Mouse (Mus musculus): ENCODE data around the gene Aebp1. TPM values are rescaled to one million over a fixed set of nuclear protein-coding genes. Genes with fewer than 3 reads are reported as not detected.

Aebp1 gene
- polyA plus RNA-seq (2015; fragmentation: Nextera tagmentation; extraction: Ambion mirVana): 31.3 and 37.6 TPM in 2 replicates

DNA sequence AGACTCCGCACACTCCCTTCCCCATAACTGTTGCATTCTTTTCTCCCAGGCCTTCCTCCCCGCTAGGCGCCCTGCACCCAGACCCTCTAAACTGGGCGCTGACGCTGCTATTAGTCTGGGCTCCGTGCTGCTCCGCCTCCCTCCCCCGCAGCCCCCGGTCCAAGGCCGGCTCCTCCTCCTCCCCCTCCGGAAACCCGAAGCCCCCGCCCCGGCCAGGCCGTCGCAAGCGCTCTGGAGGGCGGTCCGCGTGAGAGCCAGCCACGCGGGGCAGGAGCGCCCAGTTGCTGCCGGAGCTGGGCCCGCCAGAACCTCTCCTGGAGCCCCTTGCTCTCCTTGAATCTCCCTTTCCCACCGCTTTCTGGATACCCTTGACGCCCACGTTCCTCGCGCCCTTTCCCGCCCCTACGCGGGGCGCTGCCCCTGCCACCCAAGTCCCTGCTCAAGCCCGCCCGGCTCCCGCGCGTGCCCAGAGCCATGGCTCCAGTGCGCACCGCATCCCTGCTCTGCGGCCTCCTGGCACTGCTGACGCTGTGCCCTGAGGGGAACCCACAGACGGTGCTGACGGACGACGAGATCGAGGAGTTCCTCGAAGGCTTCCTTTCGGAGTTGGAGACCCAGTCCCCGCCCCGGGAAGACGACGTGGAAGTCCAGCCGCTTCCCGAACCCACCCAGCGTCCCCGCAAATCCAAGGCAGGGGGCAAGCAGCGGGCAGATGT is at the start of gene Aebp1:
TSS of gene Aebp1 (plus strand) at position 270 of the 716 bp plus-strand sequence.
- Histone ChIP-seq H3K9ac (peak within 1 kb of the TSS; percentile 58), H3K4me1 (peaks cover 25% of the 10 kb centered on the region), H3K4me2 (peak within 1 kb of the TSS; percentile 97), H3K27me3 (peaks cover 3% of the 10 kb centered on the region; the same call in 1 of the 2 replicates), H3K9me3 (no peaks in the 10 kb centered on the region), H3K4me3 (peak within 1 kb of the TSS; percentile 55), H3K36me3 (no peaks in the 10 kb centered on the region), H3K27ac (no peak within 1 kb of the TSS)
- WGBS: 2% methylated on average over 49 of the region's 59 CpGs
- peak; percentile 83 for ATAC-seq (ENCODE audit: borderline replicate concordance, extremely low read depth, low FRiP score, low TSS enrichment)

DNA sequence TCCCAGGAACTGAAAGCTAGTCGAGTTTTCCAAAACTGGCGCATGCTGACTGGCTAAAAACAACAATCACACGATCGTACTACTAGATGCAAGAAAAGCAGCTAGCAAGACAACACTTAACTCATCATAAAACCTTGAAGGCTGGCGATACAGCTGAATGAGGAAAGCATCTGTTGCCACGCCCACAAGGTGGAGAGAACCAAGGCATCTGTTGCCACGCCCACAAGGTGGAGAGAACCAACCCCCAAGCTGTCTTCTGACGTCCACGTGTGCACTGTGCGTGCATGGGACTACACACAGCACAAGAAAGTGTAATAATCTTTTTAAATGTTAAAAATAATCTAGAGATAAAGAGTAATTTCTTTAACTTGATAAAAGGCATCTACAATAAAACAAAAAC is 48.4 kb upstream of the Aebp1 start:
- Histone ChIP-seq H3K36me3 (no peaks in the 10 kb centered on the region), H3K4me2 (no peak overlapping the region), H3K9me3 (no peaks in the 10 kb centered on the region), H3K4me1 (no peaks in the 10 kb centered on the region), H3K27me3 (no peaks in the 10 kb centered on the region), H3K4me3 (no peak overlapping the region), H3K9ac (no peak overlapping the region), H3K27ac (no peak overlapping the region)
- no peak for ATAC-seq (ENCODE audit: borderline replicate concordance, extremely low read depth, low FRiP score, low TSS enrichment)
- WGBS: 72% methylated on average over 10 of the region's 10 CpGs

- H3K4me3 ChIP-seq: no peak overlapping the region
- no peak for ATAC-seq (ENCODE audit: borderline replicate concordance, extremely low read depth, low FRiP score, low TSS enrichment)
- 63% methylated on average over 2 of the region's 2 CpGs for WGBS
Measured at GRCm38 (mm10) chr11:5819223-5819622, 42.5 kb upstream of the Aebp1 start.

GRCm38 (mm10) chr11:5825432-5825831 is 36.3 kb upstream of the Aebp1 start:
- ATAC-seq (ENCODE audit: borderline replicate concordance, extremely low read depth, low FRiP score, low TSS enrichment): no peak

More at GRCm38 (mm10) chr11:5819223-5819622, 42.5 kb upstream of the Aebp1 start:
- Histone ChIP-seq H3K9ac (no peak overlapping the region), H3K4me2 (no peak overlapping the region), H3K27me3 (no peaks in the 10 kb centered on the region), H3K27ac (no peak overlapping the region), H3K36me3 (no peaks in the 10 kb centered on the region), H3K9me3 (no peaks in the 10 kb centered on the region), H3K4me1 (no peaks in the 10 kb centered on the region)

GRCm38 (mm10) chr11:5827931-5828330 is 33.8 kb upstream of the Aebp1 start:
- Histone ChIP-seq H3K36me3 (peaks cover 22% of the 10 kb centered on the region; the same call in 1 of the 2 replicates), H3K27me3 (no peaks in the 10 kb centered on the region), H3K9me3 (no peaks in the 10 kb centered on the region), H3K4me3 (no peak overlapping the region), H3K4me1 (no peaks in the 10 kb centered on the region), H3K27ac (no peak overlapping the region), H3K4me2 (no peak overlapping the region), H3K9ac (no peak overlapping the region)
- ATAC-seq (ENCODE audit: borderline replicate concordance, extremely low read depth, low FRiP score, low TSS enrichment): no peak
- WGBS: 86% methylated on average over 5 of the region's 5 CpGs

More at GRCm38 (mm10) chr11:5825432-5825831, 36.3 kb upstream of the Aebp1 start:
- Histone ChIP-seq H3K4me2 (no peak overlapping the region), H3K27ac (no peak overlapping the region), H3K4me1 (no peaks in the 10 kb centered on the region), H3K27me3 (no peaks in the 10 kb centered on the region), H3K9ac (no peak overlapping the region), H3K4me3 (no peak overlapping the region), H3K36me3 (peaks cover 15% of the 10 kb centered on the region; the same call in 1 of the 2 replicates), H3K9me3 (no peaks in the 10 kb centered on the region)

GRCm38 (mm10) chr11:5828509-5829191 is 33.1 kb upstream of the Aebp1 start:
- Histone ChIP-seq H3K9ac (no peak overlapping the region), H3K36me3 (peaks cover 22% of the 10 kb centered on the region; the same call in 1 of the 2 replicates), H3K27ac (no peak overlapping the region), H3K4me3 (no peak overlapping the region), H3K4me1 (no peaks in the 10 kb centered on the region), H3K4me2 (no peak overlapping the region), H3K27me3 (no peaks in the 10 kb centered on the region), H3K9me3 (no peaks in the 10 kb centered on the region)
- 78% methylated on average over 11 of the region's 11 CpGs for WGBS
- no peak for ATAC-seq (ENCODE audit: borderline replicate concordance, extremely low read depth, low FRiP score, low TSS enrichment)

- 92% methylated on average over 12 of the region's 12 CpGs for WGBS
- Histone ChIP-seq H3K4me3 (no peak overlapping the region), H3K36me3 (peaks cover 22% of the 10 kb centered on the region; the same call in 1 of the 2 replicates), H3K27ac (no peak overlapping the region), H3K4me2 (no peak overlapping the region), H3K4me1 (no peaks in the 10 kb centered on the region), H3K9me3 (no peaks in the 10 kb centered on the region), H3K9ac (no peak overlapping the region), H3K27me3 (no peaks in the 10 kb centered on the region)
- ATAC-seq (ENCODE audit: borderline replicate concordance, extremely low read depth, low FRiP score, low TSS enrichment): no peak
Measured at GRCm38 (mm10) chr11:5829327-5829726, 32.4 kb upstream of the Aebp1 start.

DNA sequence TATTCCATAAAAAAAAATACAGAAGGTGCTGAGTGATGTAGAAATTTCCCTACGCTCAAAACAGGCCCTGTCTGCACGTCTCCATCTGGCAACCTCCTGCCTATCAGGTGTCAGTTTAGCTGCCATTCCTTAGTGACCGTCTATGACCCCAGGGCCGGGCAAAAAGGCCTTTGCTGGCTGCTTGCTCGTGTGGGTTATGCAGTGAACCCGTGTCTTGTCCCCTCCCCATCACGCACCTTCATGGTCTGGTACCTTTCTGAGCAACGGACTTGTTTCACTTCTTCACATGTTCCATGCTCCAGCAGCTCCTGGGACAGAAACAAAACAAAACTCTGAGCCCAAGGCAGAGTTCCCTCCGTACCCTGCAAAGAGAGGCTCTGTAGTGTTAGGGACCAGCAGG is 27.2 kb upstream of the Aebp1 start:
- H3K4me3 ChIP-seq: no peak overlapping the region

GRCm38 (mm10) chr11:5835057-5835456 is 26.7 kb upstream of the Aebp1 start:
- H3K36me3 ChIP-seq: peaks cover 7% of the 10 kb centered on the region; the same call in 1 of the 2 replicates

More for the DNA sequence above, 27.2 kb upstream of the Aebp1 start:
- Histone ChIP-seq H3K4me2 (no peak overlapping the region), H3K27ac (no peak overlapping the region), H3K27me3 (no peaks in the 10 kb centered on the region), H3K36me3 (peaks cover 11% of the 10 kb centered on the region; the same call in 1 of the 2 replicates), H3K9ac (no peak overlapping the region), H3K9me3 (no peaks in the 10 kb centered on the region), H3K4me1 (peaks cover 11% of the 10 kb centered on the region)
- no peak for ATAC-seq (ENCODE audit: borderline replicate concordance, extremely low read depth, low FRiP score, low TSS enrichment)
- WGBS: 83% methylated on average over 9 of the region's 9 CpGs

DNA sequence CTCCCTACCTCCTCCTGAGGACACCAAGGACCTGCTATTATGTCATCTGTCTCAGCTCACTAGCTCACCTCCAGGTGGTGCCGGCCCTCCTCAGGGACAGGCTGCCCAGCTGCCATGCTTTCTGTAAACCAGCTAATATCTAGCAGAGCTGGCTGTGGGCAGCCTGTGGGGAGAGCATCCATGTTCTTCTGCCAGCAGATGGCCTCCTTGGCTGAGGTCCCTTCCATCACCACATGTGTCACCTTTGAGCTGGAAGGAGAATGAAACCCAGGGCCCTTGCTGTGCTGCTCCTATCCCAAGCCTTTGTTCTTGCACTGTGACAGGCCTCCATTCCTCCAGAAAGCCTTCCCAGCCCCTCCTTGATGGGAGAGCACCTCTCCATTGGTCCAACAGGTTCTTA is 25.6 kb upstream of the Aebp1 start:
- no peaks in the 10 kb centered on the region for H3K27me3 ChIP-seq
- H3K4me3 ChIP-seq: no peak overlapping the region
- peaks cover 11% of the 10 kb centered on the region for H3K4me1 ChIP-seq
- H3K9me3 ChIP-seq: no peaks in the 10 kb centered on the region
- H3K9ac ChIP-seq: no peak overlapping the region
- ATAC-seq (ENCODE audit: borderline replicate concordance, extremely low read depth, low FRiP score, low TSS enrichment): no peak
- H3K27ac ChIP-seq: no peak overlapping the region
- peaks cover 4% of the 10 kb centered on the region; the same call in 1 of the 2 replicates for H3K36me3 ChIP-seq
- 55% methylated on average over 1 of the region's 1 CpGs for WGBS
- H3K4me2 ChIP-seq: no peak overlapping the region

More at GRCm38 (mm10) chr11:5835057-5835456, 26.7 kb upstream of the Aebp1 start:
- Histone ChIP-seq H3K27me3 (no peaks in the 10 kb centered on the region), H3K9me3 (no peaks in the 10 kb centered on the region), H3K9ac (no peak overlapping the region), H3K27ac (no peak overlapping the region), H3K4me1 (peaks cover 11% of the 10 kb centered on the region), H3K4me3 (no peak overlapping the region), H3K4me2 (no peak overlapping the region)
- 90% methylated on average over 7 of the region's 7 CpGs for WGBS
- ATAC-seq (ENCODE audit: borderline replicate concordance, extremely low read depth, low FRiP score, low TSS enrichment): no peak

- Histone ChIP-seq H3K9ac (peak within 1 kb of the TSS; percentile 62), H3K4me3 (peak within 1 kb of the TSS; percentile 59), H3K27ac (peak within 1 kb of the TSS; percentile 80), H3K9me3 (no peaks in the 10 kb centered on the region), H3K27me3 (no peaks in the 10 kb centered on the region), H3K4me1 (peaks cover 11% of the 10 kb centered on the region), H3K36me3 (no peaks in the 10 kb centered on the region; the same call in 1 of the 2 replicates), H3K4me2 (peak within 1 kb of the TSS; percentile 85)
- under 1% methylated on average over 63 of the region's 63 CpGs for WGBS
- ATAC-seq (ENCODE audit: borderline replicate concordance, extremely low read depth, low FRiP score, low TSS enrichment): peak; percentile 97
Measured at GRCm38 (mm10) chr11:5837251-5838246, 24.2 kb upstream of the Aebp1 start, which contains the start of gene Polm. Gene Polm, minus strand, starts transcription at chr11:5838016.

Measured in lung, embryonic 15.5 days (tissue).